Mouse (Mus musculus): ENCODE measurements around the gene Ugt1a2. TPM values are rescaled to one million over a fixed set of nuclear protein-coding genes. Genes with fewer than 3 reads are reported as not detected.

Ugt1a2 gene
- polyA plus RNA-seq, 1 experiment, result not detected

DNA sequence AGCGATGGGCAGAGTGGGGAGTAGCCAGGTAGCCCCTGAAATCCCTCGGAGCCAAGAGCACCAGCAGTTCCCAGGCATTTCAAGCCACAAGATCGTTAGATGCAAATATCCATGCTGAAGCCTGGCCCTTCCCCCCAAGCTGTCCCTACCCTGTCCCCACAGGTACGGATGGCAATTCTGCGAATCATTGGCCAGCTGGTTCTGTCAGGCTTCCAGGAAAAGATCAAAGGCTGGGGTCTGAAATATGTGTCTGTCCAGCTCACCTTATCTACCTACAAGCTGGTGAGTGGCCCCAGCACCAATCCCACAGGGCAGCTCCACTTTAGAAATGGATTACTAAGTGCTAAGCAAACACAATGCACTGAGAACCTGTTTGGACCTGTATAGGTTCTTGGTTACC is 36.9 kb downstream of the Ugt1a2 start:
- Histone ChIP-seq H3K36me3 (replicated peaks; ENCODE audit: low read length) (no peaks in the 10 kb centered on the region), H3K9me3 (peaks cover 82% of the 10 kb centered on the region), H3K27me3 (replicated peaks) (peaks cover 8% of the 10 kb centered on the region), H3K4me3 (replicated peaks) (no peak overlapping the region), H3K4me1 (no peaks in the 10 kb centered on the region)
- TF ChIP-seq FLI1 (IDR thresholded peaks at IDR 0.05; ENCODE audit: low read length) (no peak), GATA1 (IDR thresholded peaks at IDR 0.05; ENCODE audit: borderline replicate concordance, low read length) (no peak)

DNA sequence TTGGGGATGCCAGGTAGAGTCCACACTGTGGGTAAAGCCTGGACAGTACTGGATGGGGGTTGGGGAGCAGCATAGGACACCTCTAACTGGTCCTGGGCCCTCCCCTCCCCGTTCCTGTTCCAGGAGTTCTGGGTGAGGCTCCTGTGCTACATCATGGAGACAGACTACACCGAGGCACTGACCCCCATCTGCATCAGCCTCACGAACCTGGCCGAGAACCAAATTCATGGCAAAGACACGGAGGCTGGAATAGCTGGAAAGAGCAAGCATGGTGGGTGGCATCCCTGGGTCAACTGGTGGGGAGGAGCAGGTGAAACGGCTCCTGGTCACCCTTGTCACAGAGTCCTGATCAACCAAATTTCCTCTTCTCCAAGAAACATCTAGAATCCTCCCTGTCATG is 38.4 kb downstream of the Ugt1a2 start:
- peaks cover 8% of the 10 kb centered on the region for H3K27me3 ChIP-seq (replicated peaks)
- no peaks in the 10 kb centered on the region for H3K4me1 ChIP-seq
- H3K4me3 ChIP-seq (replicated peaks), result peak overlapping the region; percentile 6
- no peaks in the 10 kb centered on the region for H3K36me3 ChIP-seq (replicated peaks; ENCODE audit: low read length)
- H3K9me3 ChIP-seq, result peaks cover 80% of the 10 kb centered on the region
- TF ChIP-seq FLI1 (IDR thresholded peaks at IDR 0.05; ENCODE audit: low read length), result no peak
- no peak for TF ChIP-seq GATA1 (IDR thresholded peaks at IDR 0.05; ENCODE audit: borderline replicate concordance, low read length)

DNA sequence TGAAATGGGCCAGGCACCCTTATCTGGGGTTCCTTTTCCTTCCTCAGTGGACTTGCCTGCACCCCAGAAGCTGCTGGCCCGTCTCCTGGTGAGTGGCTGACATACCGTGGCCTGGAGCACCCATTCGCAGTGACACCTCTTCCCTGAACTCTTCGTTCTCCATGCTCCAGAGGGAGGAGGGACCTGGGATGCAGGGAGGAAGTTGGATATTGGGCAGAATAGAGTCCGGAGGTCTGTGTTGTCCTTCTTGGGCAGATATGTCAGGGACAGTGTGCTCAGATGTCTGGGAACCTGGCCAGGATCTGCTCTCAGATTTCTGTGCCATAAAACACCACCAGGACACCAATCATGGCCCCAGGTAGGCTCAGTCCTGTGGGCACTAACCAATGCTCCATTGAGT is 39.7 kb downstream of the Ugt1a2 start:
- no peak overlapping the region for H3K4me3 ChIP-seq (replicated peaks)
- H3K27me3 ChIP-seq (replicated peaks), result peaks cover 7% of the 10 kb centered on the region
- H3K4me1 ChIP-seq, result no peaks in the 10 kb centered on the region
- TF ChIP-seq GATA1 (IDR thresholded peaks at IDR 0.05; ENCODE audit: borderline replicate concordance, low read length), result no peak
- TF ChIP-seq FLI1 (IDR thresholded peaks at IDR 0.05; ENCODE audit: low read length), result no peak
- H3K9me3 ChIP-seq, result peaks cover 78% of the 10 kb centered on the region
- H3K36me3 ChIP-seq (replicated peaks; ENCODE audit: low read length), result no peaks in the 10 kb centered on the region

DNA sequence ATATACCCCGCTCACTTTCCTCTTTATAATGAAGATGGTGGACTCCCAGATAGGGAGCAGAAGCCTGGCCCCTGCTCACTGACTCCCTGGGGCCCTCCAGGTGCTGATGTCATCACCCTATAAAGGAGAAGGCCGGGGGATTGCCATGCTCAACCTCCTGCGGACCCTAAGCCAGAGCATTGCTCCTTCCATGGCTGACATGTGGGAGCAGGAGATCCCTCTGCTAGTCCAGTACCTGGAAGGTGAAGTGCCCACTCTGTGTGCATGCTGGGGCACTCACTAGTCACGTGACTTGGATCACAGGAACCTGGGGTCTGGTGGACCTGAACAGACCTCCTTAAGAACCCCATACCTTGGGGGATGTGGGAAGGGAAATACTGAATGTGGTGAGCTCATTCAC is 40.2 kb downstream of the Ugt1a2 start:
- no peak; the same call in 1 of the 2 replicates for TF ChIP-seq FLI1 (IDR thresholded peaks at IDR 0.05; ENCODE audit: low read length)
- TF ChIP-seq GATA1 (IDR thresholded peaks at IDR 0.05; ENCODE audit: borderline replicate concordance, low read length), result no peak
- H3K9me3 ChIP-seq, result peaks cover 78% of the 10 kb centered on the region

DNA sequence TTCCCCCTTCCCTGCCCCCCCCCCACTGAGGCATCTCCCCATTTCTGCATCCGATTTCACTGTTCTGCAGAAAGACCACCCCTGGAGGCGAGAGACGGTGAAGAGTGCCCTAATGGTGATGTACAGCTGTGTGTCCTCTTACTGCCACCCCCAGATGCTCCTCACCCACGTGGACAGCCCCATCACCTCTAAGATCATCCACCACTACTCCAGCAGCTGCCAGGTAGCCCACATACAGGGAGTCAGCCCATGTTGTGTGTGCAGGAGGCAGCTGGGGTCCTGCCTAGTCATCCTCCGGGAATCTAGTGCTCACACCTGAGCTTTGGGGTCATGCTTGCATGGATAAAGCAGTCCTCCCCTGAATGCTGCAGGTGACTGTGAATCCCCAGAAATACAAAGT is 43.5 kb downstream of the Ugt1a2 start:
- H3K36me3 ChIP-seq (replicated peaks; ENCODE audit: low read length), result no peaks in the 10 kb centered on the region
- H3K4me3 ChIP-seq (replicated peaks), result peak overlapping the region; percentile 14
- TF ChIP-seq FLI1 (IDR thresholded peaks at IDR 0.05; ENCODE audit: low read length), result no peak
- no peak for TF ChIP-seq GATA1 (IDR thresholded peaks at IDR 0.05; ENCODE audit: borderline replicate concordance, low read length)
- H3K4me1 ChIP-seq, result no peaks in the 10 kb centered on the region
- peaks cover 82% of the 10 kb centered on the region for H3K9me3 ChIP-seq
- H3K27me3 ChIP-seq (replicated peaks), result peaks cover 11% of the 10 kb centered on the region

More for the DNA sequence above, 40.2 kb downstream of the Ugt1a2 start:
- Histone ChIP-seq H3K27me3 (replicated peaks) (peaks cover 6% of the 10 kb centered on the region), H3K4me3 (replicated peaks) (no peak overlapping the region), H3K4me1 (no peaks in the 10 kb centered on the region), H3K36me3 (replicated peaks; ENCODE audit: low read length) (no peaks in the 10 kb centered on the region)

DNA sequence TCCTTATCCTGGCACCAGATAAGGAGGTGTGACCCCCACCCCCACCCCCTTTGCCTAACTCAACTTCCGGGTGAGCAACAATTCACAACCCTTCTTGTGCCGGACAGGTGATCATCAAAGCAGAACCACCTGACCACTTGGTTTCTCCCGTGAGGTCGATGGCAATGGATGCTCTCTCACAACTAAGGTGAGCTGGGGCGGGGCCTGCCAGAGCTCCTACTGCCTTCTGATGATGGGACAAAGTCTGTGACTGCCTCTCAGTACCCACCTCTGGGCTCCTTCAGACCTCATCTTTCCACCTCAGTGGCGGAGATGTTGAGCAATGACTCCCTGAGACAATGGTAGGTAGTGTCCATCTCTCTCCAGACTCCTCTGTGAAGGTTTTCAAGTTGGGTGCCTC is 45.5 kb downstream of the Ugt1a2 start:
- Histone ChIP-seq H3K36me3 (replicated peaks; ENCODE audit: low read length) (no peaks in the 10 kb centered on the region), H3K4me3 (replicated peaks) (no peak overlapping the region), H3K4me1 (no peaks in the 10 kb centered on the region), H3K27me3 (replicated peaks) (peaks cover 13% of the 10 kb centered on the region), H3K9me3 (peaks cover 84% of the 10 kb centered on the region)
- TF ChIP-seq FLI1 (IDR thresholded peaks at IDR 0.05; ENCODE audit: low read length), result no peak
- TF ChIP-seq GATA1 (IDR thresholded peaks at IDR 0.05; ENCODE audit: borderline replicate concordance, low read length), result no peak

DNA sequence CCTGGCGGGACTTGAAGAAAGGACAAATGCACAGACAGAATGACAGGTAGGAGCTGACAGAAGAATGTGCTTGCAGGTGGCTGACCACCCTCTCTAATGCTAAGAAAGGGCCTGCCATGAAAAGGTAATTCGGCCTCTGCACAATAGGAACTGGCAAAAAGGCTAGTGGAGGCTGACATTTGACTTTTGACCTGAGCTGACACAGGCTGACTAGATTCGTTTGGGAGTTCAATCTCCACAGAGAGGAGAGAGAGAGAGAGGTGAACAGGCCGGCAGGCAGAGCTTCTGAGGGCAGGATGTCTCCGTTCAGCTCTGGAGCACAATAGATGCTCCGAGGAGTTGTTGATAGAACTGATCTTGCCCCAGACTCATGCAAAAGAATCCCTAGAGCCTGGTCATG is 46.0 kb downstream of the Ugt1a2 start:
- H3K36me3 ChIP-seq (replicated peaks; ENCODE audit: low read length), result no peaks in the 10 kb centered on the region
- TF ChIP-seq FLI1 (IDR thresholded peaks at IDR 0.05; ENCODE audit: low read length) (no peak), GATA1 (IDR thresholded peaks at IDR 0.05; ENCODE audit: borderline replicate concordance, low read length) (no peak)
- H3K9me3 ChIP-seq, result peaks cover 84% of the 10 kb centered on the region
- H3K4me1 ChIP-seq, result no peaks in the 10 kb centered on the region
- H3K27me3 ChIP-seq (replicated peaks), result peaks cover 16% of the 10 kb centered on the region
- H3K4me3 ChIP-seq (replicated peaks), result no peak overlapping the region

DNA sequence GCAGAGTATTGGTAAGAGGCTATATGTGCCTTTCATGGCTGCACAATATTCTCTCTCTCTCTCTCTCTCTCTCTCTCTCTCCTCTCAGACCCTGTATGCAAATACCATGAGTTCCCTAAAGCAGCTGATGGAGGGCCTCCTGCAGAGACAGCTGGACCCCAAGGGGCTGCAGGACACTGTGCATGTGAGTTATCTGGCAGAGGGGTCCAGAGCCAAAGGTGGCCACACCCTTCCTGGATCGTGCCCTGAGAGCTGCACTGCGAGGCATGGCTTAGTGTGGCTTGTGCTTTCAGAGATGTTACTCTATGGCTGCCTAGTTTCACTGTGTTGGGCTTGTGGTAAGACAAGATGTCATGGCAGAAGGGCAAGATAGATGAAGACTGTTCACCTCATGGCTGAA is 47.3 kb downstream of the Ugt1a2 start:
- TF ChIP-seq GATA1 (IDR thresholded peaks at IDR 0.05; ENCODE audit: borderline replicate concordance, low read length) (no peak), FLI1 (IDR thresholded peaks at IDR 0.05; ENCODE audit: low read length) (no peak)
- Histone ChIP-seq H3K4me1 (no peaks in the 10 kb centered on the region), H3K27me3 (replicated peaks) (peaks cover 16% of the 10 kb centered on the region), H3K4me3 (replicated peaks) (peak overlapping the region; percentile 26), H3K9me3 (peaks cover 87% of the 10 kb centered on the region), H3K36me3 (replicated peaks; ENCODE audit: low read length) (no peaks in the 10 kb centered on the region)

DNA sequence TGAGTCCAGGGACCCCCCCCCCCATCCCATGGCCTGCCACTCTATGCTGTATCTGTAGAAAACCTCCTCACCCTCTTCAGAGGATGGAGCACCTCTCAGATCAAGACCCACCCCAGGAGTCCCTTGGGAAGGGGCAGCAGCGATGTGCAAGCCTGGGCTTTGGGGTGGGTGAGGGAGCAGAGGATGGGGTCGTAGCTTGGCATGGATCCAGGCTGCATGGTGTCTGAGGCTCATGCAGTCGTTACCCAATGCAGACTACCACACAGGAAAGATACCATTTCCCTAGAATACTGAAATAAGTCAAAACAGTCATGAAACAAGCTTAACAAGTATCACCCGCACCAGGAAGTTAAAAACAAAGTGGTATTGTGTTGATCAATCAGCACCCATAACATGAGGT is 48.3 kb downstream of the Ugt1a2 start:
- Histone ChIP-seq H3K27me3 (replicated peaks) (peaks cover 16% of the 10 kb centered on the region), H3K4me1 (peaks cover 4% of the 10 kb centered on the region; the same call in 1 of the 2 replicates), H3K4me3 (replicated peaks) (peak overlapping the region; percentile 19), H3K9me3 (peaks cover 90% of the 10 kb centered on the region), H3K36me3 (replicated peaks; ENCODE audit: low read length) (no peaks in the 10 kb centered on the region)
- TF ChIP-seq GATA1 (IDR thresholded peaks at IDR 0.05; ENCODE audit: borderline replicate concordance, low read length) (no peak), FLI1 (IDR thresholded peaks at IDR 0.05; ENCODE audit: low read length) (no peak)

DNA sequence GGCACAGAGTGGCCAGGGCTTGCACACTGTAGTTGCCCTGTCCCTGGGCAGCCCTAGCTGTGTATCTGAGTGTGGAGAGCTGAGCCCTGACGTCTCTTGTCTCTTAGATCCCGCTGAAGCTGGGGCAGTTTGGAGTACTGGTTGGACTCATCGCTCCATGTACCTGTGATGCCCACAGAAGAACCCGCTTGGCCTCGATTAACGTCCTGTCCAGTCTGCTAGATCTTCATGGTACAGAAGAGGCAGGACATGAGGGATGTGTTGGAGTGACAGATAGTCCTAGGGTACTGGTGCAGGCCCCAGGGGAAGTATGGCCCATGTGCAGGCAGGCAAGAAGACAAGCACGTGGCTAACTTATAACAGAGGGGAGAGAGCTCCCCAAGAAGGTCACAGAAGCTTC is 49.2 kb downstream of the Ugt1a2 start:
- Histone ChIP-seq H3K27me3 (replicated peaks) (peaks cover 14% of the 10 kb centered on the region), H3K4me1 (peaks cover 4% of the 10 kb centered on the region; the same call in 1 of the 2 replicates), H3K9me3 (peaks cover 87% of the 10 kb centered on the region), H3K4me3 (replicated peaks) (no peak overlapping the region), H3K36me3 (replicated peaks; ENCODE audit: low read length) (no peaks in the 10 kb centered on the region)
- no peak for TF ChIP-seq GATA1 (IDR thresholded peaks at IDR 0.05; ENCODE audit: borderline replicate concordance, low read length)
- TF ChIP-seq FLI1 (IDR thresholded peaks at IDR 0.05; ENCODE audit: low read length), result no peak

DNA sequence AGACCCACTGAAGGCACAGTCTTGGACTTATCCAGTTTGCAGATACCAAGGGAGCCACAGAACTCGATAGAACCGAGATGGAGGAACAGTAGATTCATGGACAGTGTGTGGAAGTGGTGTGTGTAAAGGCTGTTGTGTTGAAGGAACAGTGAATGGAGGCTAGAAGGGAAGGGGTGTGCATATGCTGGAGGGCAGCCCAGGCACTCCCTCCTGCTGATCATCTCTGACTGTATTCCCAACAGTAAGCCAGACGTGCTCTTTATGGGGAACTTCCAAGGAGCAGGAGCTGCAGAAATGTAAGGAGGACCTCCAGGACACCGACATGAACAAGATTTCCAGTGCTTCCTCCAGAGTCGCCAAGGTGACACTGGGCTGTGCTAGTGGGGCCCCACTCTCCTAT is 49.6 kb downstream of the Ugt1a2 start:
- Histone ChIP-seq H3K36me3 (replicated peaks; ENCODE audit: low read length) (no peaks in the 10 kb centered on the region), H3K4me1 (peaks cover 4% of the 10 kb centered on the region; the same call in 1 of the 2 replicates), H3K27me3 (replicated peaks) (peaks cover 14% of the 10 kb centered on the region), H3K9me3 (peaks cover 87% of the 10 kb centered on the region), H3K4me3 (replicated peaks) (peak overlapping the region; percentile 11)
- no peak for TF ChIP-seq GATA1 (IDR thresholded peaks at IDR 0.05; ENCODE audit: borderline replicate concordance, low read length)
- TF ChIP-seq FLI1 (IDR thresholded peaks at IDR 0.05; ENCODE audit: low read length), result no peak
